Mouse (Mus musculus) brain, embryonic 14.5 days (tissue): ENCODE data around the gene Srpr. TPM values are rescaled to one million over a fixed set of nuclear protein-coding genes. Genes with fewer than 3 reads are reported as not detected.

ENCODE experiments used
- DNase-seq: peaks from one replicate; pipeline ENCODE4 v3.0.0-alpha.2; 2011; ENCODE audit warnings: low read depth
- CTCF ChIP-seq: fragments of 200-500 bp; IDR thresholded peaks from 2 replicates; pipeline ENCODE4 v1.5.1; 2012; ENCODE audit warnings: inconsistent platforms, mild to moderate bottlenecking, moderate library complexity, borderline replicate concordance; ENCODE audit not compliant: insufficient read depth, insufficient read length; ENCODE audit errors: extremely low read depth
- POLR2A ChIP-seq: fragments of 200-500 bp; IDR thresholded peaks from 2 replicates; pipeline ENCODE4 v1.6.1; 2012; ENCODE audit warnings: mild to moderate bottlenecking, inconsistent platforms, borderline replicate concordance; ENCODE audit not compliant: poor library complexity, insufficient read depth, insufficient read length, severe bottlenecking; ENCODE audit errors: extremely low read depth
- polyA plus RNA-seq: library from polyadenylated mRNA; depleted of rRNA; stranded (reverse); fragments of >200 nt; gene quantifications from 2 replicates; pipeline ENCODE4 v1.2.3, GENCODE M21; 2012

Gene Srpr
- polyA plus RNA-seq, 1 experiment: 51.3 TPM

- no peak for TF ChIP-seq POLR2A
- TF ChIP-seq CTCF: no peak
- DNase-seq: no peak
Observed at GRCm38 (mm10) chr9:35238371-35238770, 38.4 kb downstream of the Srpr start.

- peak; percentile 7 for DNase-seq
- no peak for TF ChIP-seq CTCF
- TF ChIP-seq POLR2A: no peak
Observed at GRCm38 (mm10) chr9:35238915-35239571, 39.1 kb downstream of the Srpr start.

DNA sequence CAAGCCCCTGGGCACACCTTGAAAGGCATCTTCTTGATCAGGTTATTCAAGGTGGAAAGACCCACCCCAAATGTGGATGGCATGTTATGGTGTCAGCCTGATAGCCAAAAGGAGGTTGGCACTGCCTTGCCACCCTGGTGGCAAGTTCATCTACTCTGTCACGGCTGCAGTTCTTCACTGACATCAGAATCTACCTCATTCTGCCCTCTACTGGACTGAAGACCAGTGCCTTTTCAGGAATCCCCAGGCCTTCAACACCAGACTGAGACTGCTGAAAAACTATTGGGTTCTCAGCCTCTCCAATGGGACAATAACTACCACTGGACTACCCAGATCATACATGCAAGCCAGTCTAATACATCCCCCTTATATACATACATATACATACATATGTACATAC lies 39.8 kb downstream of the Srpr start:
- DNase-seq: no peak
- no peak for TF ChIP-seq POLR2A
- no peak for TF ChIP-seq CTCF

GRCm38 (mm10) chr9:35247405-35247804 lies 47.4 kb downstream of the Srpr start:
- TF ChIP-seq CTCF: no peak
- TF ChIP-seq POLR2A: no peak
- DNase-seq: no peak

DNA sequence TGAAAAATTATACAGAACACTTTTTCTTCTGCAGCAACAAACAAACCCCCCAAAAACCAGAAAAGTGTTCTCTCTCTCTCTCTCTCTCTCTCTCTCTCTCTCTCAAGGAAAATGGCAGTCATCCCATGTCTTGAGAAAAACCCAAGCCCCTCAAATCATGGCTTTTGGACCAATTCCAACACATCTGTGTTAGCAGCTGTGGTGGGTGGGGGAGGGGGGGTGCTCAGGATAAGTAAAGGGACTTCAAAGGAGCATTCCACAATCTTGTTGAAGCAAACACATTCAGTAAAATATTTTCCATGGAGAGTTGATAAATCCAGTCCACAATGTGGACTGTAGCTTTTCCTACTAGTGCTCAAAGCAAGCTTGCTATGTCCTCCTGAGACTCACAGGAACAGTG lies 49.5 kb downstream of the Srpr start:
- no peak for TF ChIP-seq CTCF
- TF ChIP-seq POLR2A: no peak
- peak; percentile 70 for DNase-seq

GRCm38 (mm10) chr9:35257365-35257764 lies 57.4 kb downstream of the Srpr start:
- DNase-seq: no peak
- no peak for TF ChIP-seq CTCF
- TF ChIP-seq POLR2A: no peak

DNA sequence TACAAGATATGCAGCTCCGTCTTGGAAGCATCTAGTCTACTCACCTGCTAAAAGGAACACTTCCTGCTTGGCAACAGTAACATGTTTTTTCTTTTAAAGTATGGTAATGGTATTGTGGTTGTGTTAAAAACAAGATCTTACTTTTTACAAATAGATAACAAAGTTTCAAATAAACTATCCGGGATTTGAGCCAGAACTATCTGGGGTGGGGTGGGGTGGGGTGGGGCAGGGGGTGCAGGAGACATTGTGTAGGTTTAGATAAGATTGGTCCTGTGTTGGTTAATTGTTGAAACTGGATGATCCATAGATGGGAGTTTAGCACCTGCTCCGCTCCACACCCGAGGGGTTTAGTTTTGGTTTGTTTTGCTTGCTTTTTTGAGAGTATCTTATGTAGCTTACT lies 62.4 kb downstream of the Srpr start:
- TF ChIP-seq POLR2A (no peak), CTCF (no peak)
- no peak for DNase-seq

DNA sequence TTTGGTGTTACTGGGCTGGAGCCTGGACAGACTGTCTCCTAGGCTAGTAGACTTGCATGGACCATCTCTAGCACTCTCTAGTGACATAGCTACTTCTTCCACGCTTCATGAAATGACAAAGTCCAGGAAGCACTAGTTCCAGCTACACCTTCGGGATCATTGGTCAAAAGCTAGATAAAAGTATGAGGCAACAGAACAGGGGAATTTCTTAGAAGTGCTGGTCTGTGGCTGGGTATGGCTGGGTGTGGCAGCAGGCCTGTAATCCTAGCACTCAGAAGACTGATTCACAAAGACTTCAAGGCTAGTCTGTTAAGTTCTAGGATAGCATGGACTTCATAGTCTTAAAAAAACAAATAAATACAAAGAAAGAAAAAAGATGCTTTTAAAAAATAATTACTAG lies 63.5 kb downstream of the Srpr start:
- no peak for DNase-seq
- no peak for TF ChIP-seq CTCF
- no peak for TF ChIP-seq POLR2A

GRCm38 (mm10) chr9:35264509-35264908 lies 64.5 kb downstream of the Srpr start:
- no peak for DNase-seq
- no peak for TF ChIP-seq CTCF
- TF ChIP-seq POLR2A: no peak

DNA sequence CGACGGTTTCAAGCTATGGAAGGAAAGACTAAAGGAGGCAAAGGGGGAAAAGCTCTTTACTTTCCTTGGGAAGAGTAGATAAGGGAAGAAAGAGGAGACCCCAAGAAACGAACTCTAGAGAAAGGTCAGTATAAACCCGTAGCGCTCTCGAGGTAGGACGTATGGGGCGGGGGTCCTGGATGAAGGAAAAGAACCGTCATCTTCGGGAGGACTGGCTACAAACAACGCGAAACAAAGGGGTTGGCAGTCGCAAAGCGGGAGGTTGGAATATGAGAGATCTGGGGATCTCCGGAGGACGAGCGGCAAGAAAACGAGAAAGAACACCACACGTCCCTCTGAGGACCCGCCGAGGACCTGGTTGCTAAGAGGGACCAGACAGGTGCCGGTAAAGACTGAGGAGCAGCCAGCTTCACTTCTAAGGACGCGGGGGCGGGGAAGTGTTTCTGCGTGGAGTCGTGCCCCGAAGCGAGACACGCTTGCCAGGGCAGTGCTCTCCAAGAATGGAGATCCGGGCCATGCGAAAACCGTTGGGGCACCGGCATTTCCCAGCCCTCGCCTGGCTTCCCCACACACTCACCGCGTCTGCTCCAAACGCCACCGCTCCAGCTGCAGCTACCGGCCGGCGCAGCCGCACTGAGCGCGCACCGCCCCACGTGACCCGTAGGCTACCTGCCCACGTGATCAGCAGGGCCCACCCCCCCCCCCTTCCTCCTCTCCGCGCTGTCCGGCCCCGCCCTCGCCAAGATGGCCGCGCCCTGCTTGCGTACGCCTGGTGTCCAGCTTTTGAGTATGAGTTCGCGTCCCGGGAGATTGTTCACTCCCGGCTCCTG lies 67.4 kb downstream of the Srpr start, which contains the start of the genes Fam118b and Rpusd4:
Gene Fam118b, minus strand, starts transcription at position 660 of the 830 bp plus-strand sequence.
Gene Rpusd4, plus strand, starts transcription at position 720 of the 830 bp plus-strand sequence.
- DNase-seq: peak; percentile 98
- TF ChIP-seq POLR2A: peak; percentile 92
- TF ChIP-seq CTCF: no peak

GRCm38 (mm10) chr9:35267976-35268715 lies 68.2 kb downstream of the Srpr start:
- TF ChIP-seq CTCF (no peak), POLR2A (no peak)
- DNase-seq: peak; percentile 33

- no peak for DNase-seq
- no peak for TF ChIP-seq POLR2A
Observed at GRCm38 (mm10) chr9:35277855-35278365, 77.9 kb downstream of the Srpr start.

GRCm38 (mm10) chr9:35278451-35278850 lies 78.5 kb downstream of the Srpr start:
- DNase-seq: no peak
- TF ChIP-seq POLR2A (no peak), CTCF (no peak)
